Mouse (Mus musculus): Measurements from ENCODE around the gene Zfp488. TPM values are rescaled to one million over a fixed set of nuclear protein-coding genes. Genes with fewer than 3 reads are reported as not detected.

The Zfp488 gene
- total and polyA plus RNA-seq, 2 experiments: under 0.01 TPM; not detected in 1

- H3K27me3 ChIP-seq (ENCODE audit: control insufficient read depth, insufficient read depth, low read length): no peaks in the 10 kb centered on the region
- H3K9ac ChIP-seq (ENCODE audit: low read depth, low read length): no peak overlapping the region
- H3K27ac ChIP-seq (replicated peaks; ENCODE audit: insufficient read depth, low read depth, low read length): no peak overlapping the region
- no peaks in the 10 kb centered on the region for H3K36me3 ChIP-seq (ENCODE audit: control insufficient read depth, insufficient read depth, low read length)
- DNase-seq (ENCODE audit: extremely low read depth, low read depth, low spot score): no peak
- no peak for TF ChIP-seq POLR2A (IDR thresholded peaks at IDR 0.05; ENCODE audit: extremely low read depth, insufficient read depth, low read length)
- no peak for TF ChIP-seq CTCF (IDR thresholded peaks at IDR 0.05; ENCODE audit: low read depth, low read length)
- no peaks in the 10 kb centered on the region for H3K79me2 ChIP-seq (ENCODE audit: control insufficient read depth, insufficient read depth, low read length)
- peak overlapping the region; percentile 25 for H3K4me3 ChIP-seq (ENCODE audit: insufficient read depth, low read depth, low read length)
- H3K4me1 ChIP-seq (ENCODE audit: control insufficient read depth, insufficient read depth, low read length): no peaks in the 10 kb centered on the region
- WGBS: 56% methylated on average over 5 of the region's 5 CpGs
These were observed 36.3 kb downstream of the Zfp488 start for GRCm38 (mm10) chr14:33942222-33942621.

- WGBS: 43% methylated on average over 8 of the region's 8 CpGs
- peak within 1 kb of the TSS; percentile 58 for H3K9ac ChIP-seq (ENCODE audit: low read depth, low read length)
- H3K36me3 ChIP-seq (ENCODE audit: control insufficient read depth, insufficient read depth, low read length): no peaks in the 10 kb centered on the region
- H3K27me3 ChIP-seq (ENCODE audit: control insufficient read depth, insufficient read depth, low read length): no peaks in the 10 kb centered on the region
- H3K4me1 ChIP-seq (ENCODE audit: control insufficient read depth, insufficient read depth, low read length): no peaks in the 10 kb centered on the region
- no peak for TF ChIP-seq CTCF (IDR thresholded peaks at IDR 0.05; ENCODE audit: low read depth, low read length)
- no peak for TF ChIP-seq POLR2A (IDR thresholded peaks at IDR 0.05; ENCODE audit: extremely low read depth, insufficient read depth, low read length)
- peak within 1 kb of the TSS; percentile 43 for H3K4me3 ChIP-seq (ENCODE audit: insufficient read depth, low read depth, low read length)
- H3K27ac ChIP-seq (replicated peaks; ENCODE audit: insufficient read depth, low read depth, low read length): peak within 1 kb of the TSS; percentile 70
- no peaks in the 10 kb centered on the region for H3K79me2 ChIP-seq (ENCODE audit: control insufficient read depth, insufficient read depth, low read length)
- DNase-seq (ENCODE audit: extremely low read depth, low read depth, low spot score): peak; percentile 33
These were observed 37.8 kb downstream of the Zfp488 start, which contains the start of gene Gdf2 for GRCm38 (mm10) chr14:33940739-33941138. TSS of gene Gdf2 (plus strand) at chr14:33941039.

GRCm38 (mm10) chr14:33939117-33939516 is 39.4 kb downstream of the Zfp488 start:
- Histone ChIP-seq H3K4me3 (ENCODE audit: insufficient read depth, low read depth, low read length) (no peak overlapping the region), H3K36me3 (ENCODE audit: control insufficient read depth, insufficient read depth, low read length) (no peaks in the 10 kb centered on the region), H3K79me2 (ENCODE audit: control insufficient read depth, insufficient read depth, low read length) (no peaks in the 10 kb centered on the region), H3K4me1 (ENCODE audit: control insufficient read depth, insufficient read depth, low read length) (no peaks in the 10 kb centered on the region), H3K27me3 (ENCODE audit: control insufficient read depth, insufficient read depth, low read length) (no peaks in the 10 kb centered on the region), H3K9ac (ENCODE audit: low read depth, low read length) (no peak overlapping the region), H3K27ac (replicated peaks; ENCODE audit: insufficient read depth, low read depth, low read length) (peak overlapping the region; percentile 10; the same call in 1 of the 2 replicates)
- 26% methylated on average over 9 of the region's 9 CpGs for WGBS
- TF ChIP-seq POLR2A (IDR thresholded peaks at IDR 0.05; ENCODE audit: extremely low read depth, insufficient read depth, low read length): no peak
- TF ChIP-seq CTCF (IDR thresholded peaks at IDR 0.05; ENCODE audit: low read depth, low read length): peak; percentile 84
- peak; percentile 28 for DNase-seq (ENCODE audit: extremely low read depth, low read depth, low spot score)

- no peaks in the 10 kb centered on the region for H3K79me2 ChIP-seq (ENCODE audit: control insufficient read depth, insufficient read depth, low read length)
- TF ChIP-seq POLR2A (IDR thresholded peaks at IDR 0.05; ENCODE audit: extremely low read depth, insufficient read depth, low read length) (no peak), CTCF (IDR thresholded peaks at IDR 0.05; ENCODE audit: low read depth, low read length) (peak; percentile 48; the same call in 1 of the 2 replicates)
- H3K27ac ChIP-seq (replicated peaks; ENCODE audit: insufficient read depth, low read depth, low read length): no peak overlapping the region
- 45% methylated on average over 5 of the region's 5 CpGs for WGBS
- H3K36me3 ChIP-seq (ENCODE audit: control insufficient read depth, insufficient read depth, low read length): no peaks in the 10 kb centered on the region
- H3K27me3 ChIP-seq (ENCODE audit: control insufficient read depth, insufficient read depth, low read length): peaks cover 5% of the 10 kb centered on the region; the same call in 1 of the 2 replicates
- H3K4me3 ChIP-seq (ENCODE audit: insufficient read depth, low read depth, low read length): no peak overlapping the region
- no peak overlapping the region for H3K9ac ChIP-seq (ENCODE audit: low read depth, low read length)
- no peaks in the 10 kb centered on the region for H3K4me1 ChIP-seq (ENCODE audit: control insufficient read depth, insufficient read depth, low read length)
- DNase-seq (ENCODE audit: extremely low read depth, low read depth, low spot score): no peak
These were observed 44.7 kb downstream of the Zfp488 start for GRCm38 (mm10) chr14:33933778-33934317.

GRCm38 (mm10) chr14:33932935-33933703 is 45.4 kb downstream of the Zfp488 start:
- no peaks in the 10 kb centered on the region for H3K79me2 ChIP-seq (ENCODE audit: control insufficient read depth, insufficient read depth, low read length)
- H3K27me3 ChIP-seq (ENCODE audit: control insufficient read depth, insufficient read depth, low read length): peaks cover 5% of the 10 kb centered on the region; the same call in 1 of the 2 replicates
- H3K4me1 ChIP-seq (ENCODE audit: control insufficient read depth, insufficient read depth, low read length): no peaks in the 10 kb centered on the region
- 62% methylated on average over 10 of the region's 10 CpGs for WGBS
- H3K36me3 ChIP-seq (ENCODE audit: control insufficient read depth, insufficient read depth, low read length): no peaks in the 10 kb centered on the region
- peak; percentile 49 for TF ChIP-seq CTCF (IDR thresholded peaks at IDR 0.05; ENCODE audit: low read depth, low read length)
- TF ChIP-seq POLR2A (IDR thresholded peaks at IDR 0.05; ENCODE audit: extremely low read depth, insufficient read depth, low read length): no peak
- H3K9ac ChIP-seq (ENCODE audit: low read depth, low read length): no peak overlapping the region
- H3K4me3 ChIP-seq (ENCODE audit: insufficient read depth, low read depth, low read length): no peak overlapping the region
- H3K27ac ChIP-seq (replicated peaks; ENCODE audit: insufficient read depth, low read depth, low read length): no peak overlapping the region
- DNase-seq (ENCODE audit: extremely low read depth, low read depth, low spot score): peak; percentile 35
